Mouse (Mus musculus) MEL (cell line): ENCODE results near the gene Rexo1.

Source experiments
- BHLHE40 ChIP-seq: IDR thresholded peaks from 2 replicates; pipeline ENCODE4 v1.6.1; 2012; ENCODE audit warnings: low read depth, mild to moderate bottlenecking, inconsistent platforms, low read length, improper control_type of control experiment, borderline replicate concordance
- CHD2 ChIP-seq: IDR thresholded peaks from 2 replicates; pipeline ENCODE4 v1.6.1; 2011; ENCODE audit warnings: low read length, improper control_type of control experiment
- CTCF ChIP-seq, 3 experiments: IDR thresholded peaks in 2 of 3; conservative IDR thresholded peaks in 1 of 3; 2 replicates each; pipeline ENCODE4 v1.5.1; 2011 to 2012; ENCODE audit warnings: low read length in 3 of 3, low read depth in 2 of 3, mild to moderate bottlenecking in 2 of 3, improper control_type of control experiment in 1 of 3, inconsistent platforms in 1 of 3, mixed read lengths in 1 of 3, moderate library complexity in 1 of 3; ENCODE audit not compliant: control insufficient read depth in 1 of 3, insufficient read depth in 1 of 3, poor library complexity in 1 of 3, severe bottlenecking in 1 of 3
- EP300 ChIP-seq, 2 experiments: IDR thresholded peaks; 2 replicates each; pipeline ENCODE4 v1.6.1; 2011; ENCODE audit warnings: improper control_type of control experiment in 2 of 2, low read length in 2 of 2, low read depth in 1 of 2, mild to moderate bottlenecking in 1 of 2
- ETS1 ChIP-seq: IDR thresholded peaks from 2 replicates; pipeline ENCODE4 v1.6.1; 2012; ENCODE audit warnings: low read depth, mild to moderate bottlenecking, inconsistent platforms, low read length, improper control_type of control experiment, moderate library complexity
- GATA1 ChIP-seq: IDR thresholded peaks from 2 replicates; pipeline ENCODE4 v1.6.1; 2011; ENCODE audit warnings: low read depth, low read length, improper control_type of control experiment
- JUND ChIP-seq: IDR thresholded peaks from 2 replicates; pipeline ENCODE4 v1.6.1; 2011; ENCODE audit warnings: low read depth, mild to moderate bottlenecking, improper control_type of control experiment, low read length
- MXI1 ChIP-seq: IDR thresholded peaks from 2 replicates; pipeline ENCODE4 v1.6.1; 2011; ENCODE audit warnings: mild to moderate bottlenecking, low read depth, low read length, improper control_type of control experiment
- NRF1 ChIP-seq: IDR thresholded peaks from 2 replicates; pipeline ENCODE4 v1.6.1; 2014; ENCODE audit warnings: low read depth, mild to moderate bottlenecking, inconsistent platforms, low read length, improper control_type of control experiment, moderate library complexity; ENCODE audit not compliant: poor library complexity, insufficient read depth, severe bottlenecking
- POLR2A ChIP-seq, 2 experiments: IDR thresholded peaks; 2 replicates each; pipeline ENCODE4 v1.6.1; 2011 to 2012; ENCODE audit warnings: low read length in 2 of 2, mild to moderate bottlenecking in 2 of 2, control low read depth in 1 of 2, improper control_type of control experiment in 1 of 2, low read depth in 1 of 2, moderate library complexity in 1 of 2; ENCODE audit not compliant: control insufficient read depth in 1 of 2, insufficient read depth in 1 of 2, poor library complexity in 1 of 2
- ZC3H11A ChIP-seq: IDR thresholded peaks from 2 replicates; pipeline ENCODE4 v1.6.1; 2012; ENCODE audit warnings: low read depth, mild to moderate bottlenecking, inconsistent platforms, low read length, improper control_type of control experiment
- ZNF384 ChIP-seq: IDR thresholded peaks from 2 replicates; pipeline ENCODE4 v1.6.1; 2012; ENCODE audit warnings: low read depth, mild to moderate bottlenecking, inconsistent platforms, low read length, improper control_type of control experiment

GRCm38 (mm10) chr10:80584045-80584488 lies 22.7 kb upstream of the Rexo1 start:
- no peak for TF ChIP-seq POLR2A (IDR thresholded peaks at IDR 0.05; ENCODE audit: control insufficient read depth in 1 of 2, insufficient read depth in 1 of 2, low read depth in 1 of 2, low read length in 2 of 2, poor library complexity in 1 of 2)
- no peak for TF ChIP-seq ZC3H11A
- no peak for TF ChIP-seq BHLHE40
- TF ChIP-seq CHD2, result no peak
- TF ChIP-seq CTCF (IDR thresholded peaks at IDR 0.05 in 2 of 3, conservative IDR thresholded peaks at IDR 0.05 in 1 of 3; ENCODE audit: control insufficient read depth in 1 of 3, insufficient read depth in 1 of 3, low read depth in 2 of 3, low read length in 3 of 3, poor library complexity in 1 of 3, severe bottlenecking in 1 of 3), result no peak
- TF ChIP-seq GATA1, result no peak
- no peak for TF ChIP-seq ZNF384
- no peak for TF ChIP-seq MXI1
- no peak for TF ChIP-seq ETS1
- no peak for TF ChIP-seq EP300 (IDR thresholded peaks at IDR 0.05; ENCODE audit: low read depth in 1 of 2, low read length in 2 of 2)
- no peak for TF ChIP-seq NRF1
- TF ChIP-seq JUND, result no peak
